Mouse (Mus musculus) small intestine, adult 2 months (tissue): Measurements from ENCODE around the gene Tcap.

Experiments used
- CTCF ChIP-seq: fragments of 200-500 bp; IDR thresholded peaks from 2 replicates; pipeline ENCODE4 v1.5.1; 2012; ENCODE audit warnings: low read depth, mild to moderate bottlenecking, control low read depth, inconsistent platforms, low read length, moderate library complexity, mixed read lengths; ENCODE audit not compliant: insufficient replicate concordance, insufficient read length; ENCODE audit errors: extremely low read depth
- POLR2A ChIP-seq: fragments of 200-500 bp; IDR thresholded peaks from 2 replicates; pipeline ENCODE4 v1.6.1; 2012; ENCODE audit warnings: low read depth, mild to moderate bottlenecking, control low read depth, inconsistent platforms, low read length, moderate library complexity

- TF ChIP-seq CTCF (no peak), POLR2A (no peak)
These were observed 10.7 kb downstream of the Tcap start for GRCm38 (mm10) chr11:98394301-98394700.
